Mouse (Mus musculus): Measurements from ENCODE around the gene Lrp1. TPM values are rescaled to one million over a fixed set of nuclear protein-coding genes. Genes with fewer than 3 reads are reported as not detected.

Gene Lrp1
- polyA plus RNA-seq, 1 experiment, result 387 TPM

DNA sequence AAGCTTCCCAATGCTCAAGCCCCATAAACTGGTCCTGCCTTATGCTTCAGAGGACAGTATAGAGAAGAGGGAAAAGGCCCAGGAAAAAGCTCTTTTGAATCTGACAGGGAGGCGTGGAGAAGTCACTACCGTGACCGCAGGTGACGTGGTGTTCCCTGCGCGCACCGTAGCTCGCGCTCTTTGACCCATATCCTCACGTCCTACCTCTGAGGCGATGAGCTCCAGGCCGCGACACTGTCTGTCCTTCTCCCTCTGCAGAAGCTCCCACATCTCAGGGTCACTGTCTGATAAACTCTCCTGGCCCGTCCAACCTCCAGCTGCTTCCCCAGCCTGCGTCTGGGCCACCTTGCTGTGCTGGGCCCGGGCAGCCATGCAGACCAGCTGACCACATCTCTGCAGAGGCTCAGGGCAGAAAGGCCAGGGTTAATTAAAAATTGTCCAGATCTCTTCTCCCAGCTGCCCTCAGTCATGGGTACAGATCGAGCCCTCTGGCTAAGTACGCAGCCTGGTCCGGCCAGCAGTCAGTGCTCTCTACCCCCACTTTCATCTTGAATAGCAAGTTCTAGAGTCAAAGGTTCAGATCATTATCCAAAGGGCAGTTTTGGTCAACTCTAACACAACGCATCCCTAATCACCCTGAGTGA lies 100.1 kb downstream of the Lrp1 start:
- H3K27ac ChIP-seq (ENCODE audit: insufficient read depth, low read length), result no peak overlapping the region
- TF ChIP-seq POLR2A (IDR thresholded peaks at IDR 0.05; ENCODE audit: low read depth, low read length) (0 out of 2 replicates have a peak, but pooled peaks have one; percentile 9), CTCF (IDR thresholded peaks at IDR 0.05; ENCODE audit: borderline replicate concordance, insufficient read depth, low read length) (no peak)
- peak overlapping the region; percentile 89 for H3K4me3 ChIP-seq (ENCODE audit: insufficient read depth, low read length)
- H3K4me1 ChIP-seq (ENCODE audit: control insufficient read depth, insufficient read depth, low read length), result no peaks in the 10 kb centered on the region; the same call in 1 of the 2 replicates

DNA sequence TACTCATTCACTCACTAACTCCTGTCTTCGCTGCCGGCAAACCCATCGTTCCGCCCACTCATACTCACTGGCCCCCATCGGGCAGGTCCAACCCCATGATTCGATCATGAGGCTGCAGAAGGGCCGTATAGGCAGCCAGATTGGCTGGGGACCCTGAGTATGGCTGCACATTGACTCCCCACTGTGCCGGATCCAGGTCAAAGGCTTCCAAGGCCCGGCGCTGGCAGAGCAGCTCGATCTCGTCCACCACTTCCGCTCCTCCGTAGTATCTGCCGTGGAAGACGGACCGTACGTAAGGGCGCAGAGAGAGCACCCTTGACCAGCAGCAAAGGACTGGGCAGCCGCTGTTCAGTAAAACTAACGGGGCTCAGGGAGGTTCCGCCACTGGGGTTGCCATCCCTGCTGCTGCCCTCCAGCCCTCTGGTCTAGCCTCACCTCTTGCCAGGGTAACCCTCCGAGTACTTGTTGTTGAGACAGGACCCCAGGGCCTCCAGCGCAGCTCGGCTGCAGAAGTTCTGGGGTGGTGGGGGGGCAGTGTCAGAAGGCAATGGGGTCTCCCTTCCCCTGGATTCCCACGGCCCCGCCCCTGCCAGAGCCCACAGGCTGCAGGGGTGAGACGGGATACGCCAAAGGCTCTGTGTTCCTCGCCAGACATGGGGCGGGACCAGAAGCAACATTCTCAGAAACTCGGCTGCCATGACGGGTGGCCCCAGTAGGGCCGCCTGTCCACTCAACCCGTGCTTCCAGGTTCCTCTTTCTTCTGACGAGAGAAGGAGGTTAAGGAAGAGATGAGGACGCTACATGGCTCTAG lies 100.8 kb downstream of the Lrp1 start:
- no peaks in the 10 kb centered on the region; the same call in 1 of the 2 replicates for H3K4me1 ChIP-seq (ENCODE audit: control insufficient read depth, insufficient read depth, low read length)
- TF ChIP-seq CTCF (IDR thresholded peaks at IDR 0.05; ENCODE audit: borderline replicate concordance, insufficient read depth, low read length) (no peak), POLR2A (IDR thresholded peaks at IDR 0.05; ENCODE audit: low read depth, low read length) (no peak)

DNA sequence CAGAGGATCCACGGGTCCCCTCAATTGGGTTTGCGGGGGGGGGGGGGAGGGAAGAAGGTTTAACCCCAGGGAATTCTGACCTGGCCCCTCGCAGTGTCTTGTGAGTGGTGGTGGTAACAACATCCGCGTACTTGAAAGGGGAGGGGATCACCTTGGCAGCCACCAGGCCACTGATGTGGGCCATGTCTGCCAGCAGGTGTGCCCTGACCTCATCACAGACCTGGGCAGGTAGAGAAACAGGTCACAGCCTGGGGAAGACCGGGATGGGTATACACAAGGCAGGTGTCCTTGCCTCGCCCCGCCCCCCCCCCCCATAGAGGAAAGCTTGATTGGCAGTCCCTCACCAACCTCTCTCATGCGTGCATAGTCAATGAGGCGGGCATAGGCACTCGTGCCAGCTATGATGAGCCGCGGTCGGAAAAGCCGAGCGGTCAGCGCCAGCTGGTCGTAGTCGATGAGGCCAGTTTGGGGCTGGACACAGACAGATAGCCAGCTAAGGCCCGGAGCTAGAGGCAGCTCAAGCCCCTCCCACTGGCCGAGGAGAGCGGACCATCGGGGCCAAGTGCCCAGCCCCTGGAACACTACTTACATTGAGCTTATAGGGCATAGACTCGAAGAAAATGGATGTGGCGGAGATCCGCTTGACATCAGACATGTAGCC lies 101.8 kb downstream of the Lrp1 start:
- TF ChIP-seq POLR2A (IDR thresholded peaks at IDR 0.05; ENCODE audit: low read depth, low read length) (no peak), CTCF (IDR thresholded peaks at IDR 0.05; ENCODE audit: borderline replicate concordance, insufficient read depth, low read length) (no peak)
- Histone ChIP-seq H3K27ac (ENCODE audit: insufficient read depth, low read length) (no peak overlapping the region), H3K4me3 (ENCODE audit: insufficient read depth, low read length) (no peak overlapping the region), H3K4me1 (ENCODE audit: control insufficient read depth, insufficient read depth, low read length) (no peaks in the 10 kb centered on the region; the same call in 1 of the 2 replicates)

More for the DNA sequence above, 100.8 kb downstream of the Lrp1 start:
- Histone ChIP-seq H3K4me3 (ENCODE audit: insufficient read depth, low read length) (peak overlapping the region; percentile 89; the same call in 1 of the 2 replicates), H3K27ac (ENCODE audit: insufficient read depth, low read length) (no peak overlapping the region)

DNA sequence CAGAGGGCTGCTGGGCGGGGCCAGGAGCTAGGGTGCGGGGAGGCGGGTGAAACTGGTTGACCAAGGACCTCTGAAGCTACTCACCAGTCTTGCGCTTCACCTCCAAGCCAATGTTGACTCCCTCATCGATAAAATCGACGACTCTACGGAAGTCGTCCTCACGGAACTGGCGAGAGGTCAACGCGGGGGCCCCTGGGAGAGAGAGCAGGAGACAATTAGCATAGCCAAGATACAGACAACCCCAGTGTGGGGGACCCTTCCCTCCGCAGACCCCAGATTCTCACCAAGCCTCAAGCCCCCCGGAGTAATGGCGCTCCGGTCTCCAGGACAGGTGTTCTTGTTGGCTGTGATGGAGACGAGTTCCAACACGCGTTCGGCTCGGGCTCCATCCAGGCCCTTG lies 103.0 kb downstream of the Lrp1 start:
- Histone ChIP-seq H3K4me3 (ENCODE audit: insufficient read depth, low read length) (no peak overlapping the region), H3K4me1 (ENCODE audit: control insufficient read depth, insufficient read depth, low read length) (no peaks in the 10 kb centered on the region; the same call in 1 of the 2 replicates), H3K27ac (ENCODE audit: insufficient read depth, low read length) (no peak overlapping the region)
- TF ChIP-seq POLR2A (IDR thresholded peaks at IDR 0.05; ENCODE audit: low read depth, low read length) (no peak), CTCF (IDR thresholded peaks at IDR 0.05; ENCODE audit: borderline replicate concordance, insufficient read depth, low read length) (no peak)

DNA sequence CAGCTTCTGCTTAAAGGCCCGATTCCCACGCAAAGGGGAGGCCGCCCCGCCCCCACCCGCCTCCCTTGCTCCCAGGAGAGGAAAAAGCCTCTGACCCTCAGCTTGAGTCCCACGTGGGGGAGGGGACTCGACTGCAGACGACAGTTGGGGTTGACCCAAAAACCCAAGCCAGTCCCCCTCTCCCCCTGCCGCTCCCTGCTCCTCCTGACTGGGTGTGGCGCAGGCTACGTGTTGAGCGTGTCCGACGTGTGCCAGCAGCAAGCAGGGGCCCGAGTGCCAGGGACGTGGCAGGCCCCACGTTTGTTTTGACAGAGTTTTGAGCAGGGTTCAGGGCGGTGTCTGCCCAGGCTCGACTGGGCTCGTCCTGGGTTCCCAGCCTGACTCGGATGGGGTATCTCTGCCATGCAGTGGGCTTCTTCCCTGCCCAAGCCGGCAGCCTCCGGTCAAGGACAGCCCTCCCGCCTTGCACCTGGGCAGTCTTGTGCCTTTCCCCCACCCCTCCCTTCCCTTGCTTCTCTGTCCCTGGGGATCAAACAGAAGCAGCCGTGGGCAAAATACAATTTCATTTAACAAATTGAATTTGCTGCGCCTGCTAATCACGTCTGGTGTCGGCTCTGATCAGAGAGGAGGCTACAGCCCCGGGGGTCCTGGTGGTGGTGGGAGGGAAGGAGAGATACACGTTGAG lies 104.2 kb downstream of the Lrp1 start:
- H3K4me1 ChIP-seq (ENCODE audit: control insufficient read depth, insufficient read depth, low read length), result no peaks in the 10 kb centered on the region; the same call in none of the 2 replicates
- no peak overlapping the region for H3K27ac ChIP-seq (ENCODE audit: insufficient read depth, low read length)

DNA sequence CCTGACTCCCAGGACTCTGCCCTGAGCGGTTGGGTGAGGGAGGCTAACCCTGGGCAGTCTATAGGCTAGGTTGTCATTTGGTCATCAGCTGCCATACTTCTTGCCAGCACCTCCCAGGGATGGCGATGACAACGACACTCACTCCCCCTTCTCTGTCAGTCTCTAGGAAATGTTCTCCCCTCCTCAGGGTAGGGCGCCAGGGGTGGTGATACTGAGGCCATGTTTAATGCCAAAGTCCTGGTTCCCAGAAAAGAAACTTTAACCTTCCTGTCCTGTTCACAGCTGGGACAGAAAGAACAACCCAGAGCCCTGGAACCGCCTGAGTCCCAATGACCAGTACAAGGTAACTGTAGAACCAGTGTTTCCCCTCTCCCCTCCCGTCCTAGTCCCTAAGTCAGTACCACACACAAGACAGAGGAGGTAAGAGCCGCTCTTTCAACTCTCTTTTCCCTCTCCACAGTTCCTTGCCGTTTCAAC lies 104.9 kb downstream of the Lrp1 start:
- Histone ChIP-seq H3K27ac (ENCODE audit: insufficient read depth, low read length) (no peak overlapping the region), H3K4me1 (ENCODE audit: control insufficient read depth, insufficient read depth, low read length) (no peaks in the 10 kb centered on the region; the same call in none of the 2 replicates), H3K4me3 (ENCODE audit: insufficient read depth, low read length) (no peak overlapping the region)
- TF ChIP-seq POLR2A (IDR thresholded peaks at IDR 0.05; ENCODE audit: low read depth, low read length) (no peak), CTCF (IDR thresholded peaks at IDR 0.05; ENCODE audit: borderline replicate concordance, insufficient read depth, low read length) (no peak)

More for the DNA sequence above, 104.2 kb downstream of the Lrp1 start:
- no peak overlapping the region for H3K4me3 ChIP-seq (ENCODE audit: insufficient read depth, low read length)
- TF ChIP-seq POLR2A (IDR thresholded peaks at IDR 0.05; ENCODE audit: low read depth, low read length) (no peak; the same call in none of the 2 replicates), CTCF (IDR thresholded peaks at IDR 0.05; ENCODE audit: borderline replicate concordance, insufficient read depth, low read length) (no peak)

DNA sequence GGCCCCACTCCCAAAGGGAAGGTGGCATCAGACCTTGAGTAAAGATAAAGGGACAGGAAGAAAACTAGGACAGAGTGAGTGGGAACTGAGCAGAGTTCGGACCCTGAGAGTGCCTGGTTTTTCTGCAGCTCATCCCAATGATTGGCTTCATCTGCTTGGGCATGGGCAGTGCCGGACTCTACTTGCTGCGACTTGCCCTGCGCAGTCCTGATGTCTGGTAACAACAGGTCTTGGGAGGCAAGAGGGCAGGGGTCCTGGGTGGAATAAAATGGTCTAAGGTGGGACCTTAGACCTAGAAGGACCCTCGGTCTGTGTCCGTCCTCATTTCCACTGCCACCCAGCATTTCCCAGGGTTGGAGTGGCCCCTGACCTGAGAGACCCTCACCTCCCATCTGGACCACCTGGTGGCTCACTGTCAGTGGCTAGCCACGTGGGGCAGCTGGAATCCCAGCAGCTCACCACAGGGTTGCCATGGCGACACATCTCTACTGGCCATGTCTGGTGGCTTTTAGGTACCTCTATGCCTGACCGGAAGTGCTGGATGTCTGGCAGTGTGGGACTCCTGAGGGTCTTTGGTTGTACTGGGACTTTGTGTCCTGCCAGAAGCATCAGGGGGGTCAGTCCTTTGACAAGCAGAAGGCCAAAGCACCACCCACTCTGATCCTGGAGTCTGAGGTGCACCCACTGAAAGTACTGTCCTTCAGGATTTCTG lies 105.5 kb downstream of the Lrp1 start:
- Histone ChIP-seq H3K4me1 (ENCODE audit: control insufficient read depth, insufficient read depth, low read length) (no peaks in the 10 kb centered on the region; the same call in none of the 2 replicates), H3K4me3 (ENCODE audit: insufficient read depth, low read length) (no peak overlapping the region), H3K27ac (ENCODE audit: insufficient read depth, low read length) (no peak overlapping the region)
- TF ChIP-seq CTCF (IDR thresholded peaks at IDR 0.05; ENCODE audit: borderline replicate concordance, insufficient read depth, low read length) (no peak), POLR2A (IDR thresholded peaks at IDR 0.05; ENCODE audit: low read depth, low read length) (no peak)

DNA sequence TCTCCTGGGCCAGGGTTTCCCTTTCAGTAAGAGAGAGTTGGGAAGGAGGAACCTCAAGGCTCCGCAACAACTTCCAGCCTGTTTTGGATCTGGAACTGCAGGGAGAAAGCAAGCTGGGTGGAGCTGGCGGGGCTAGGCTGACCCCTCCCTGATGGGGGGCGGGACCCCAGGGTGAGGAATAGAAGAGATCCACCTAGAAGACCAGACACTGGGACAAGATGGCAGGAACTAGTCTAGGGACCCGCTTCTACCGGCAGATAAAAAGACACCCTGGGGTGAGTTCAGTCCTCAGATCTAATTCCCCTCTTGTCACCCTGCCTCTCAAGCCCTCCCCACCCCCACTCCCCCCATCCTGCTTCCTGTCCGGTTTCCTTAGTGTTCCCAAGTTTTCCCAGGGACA lies 106.2 kb downstream of the Lrp1 start, which contains the start of gene Ndufa4l2:
TSS of gene Ndufa4l2 (plus strand) at position 204 of the 400 bp plus-strand sequence.
- H3K4me3 ChIP-seq (ENCODE audit: insufficient read depth, low read length), result no peak within 1 kb of the TSS
- TF ChIP-seq CTCF (IDR thresholded peaks at IDR 0.05; ENCODE audit: borderline replicate concordance, insufficient read depth, low read length), result no peak
- no peak for TF ChIP-seq POLR2A (IDR thresholded peaks at IDR 0.05; ENCODE audit: low read depth, low read length)
- H3K27ac ChIP-seq (ENCODE audit: insufficient read depth, low read length), result no peak within 1 kb of the TSS
- H3K4me1 ChIP-seq (ENCODE audit: control insufficient read depth, insufficient read depth, low read length), result no peaks in the 10 kb centered on the region; the same call in none of the 2 replicates

All from embryonic fibroblast, embryonic 13.5 days (primary cell).